Comparison of ENCODE assay signal across 8 mouse cellular contexts in the genomic region with DNA sequence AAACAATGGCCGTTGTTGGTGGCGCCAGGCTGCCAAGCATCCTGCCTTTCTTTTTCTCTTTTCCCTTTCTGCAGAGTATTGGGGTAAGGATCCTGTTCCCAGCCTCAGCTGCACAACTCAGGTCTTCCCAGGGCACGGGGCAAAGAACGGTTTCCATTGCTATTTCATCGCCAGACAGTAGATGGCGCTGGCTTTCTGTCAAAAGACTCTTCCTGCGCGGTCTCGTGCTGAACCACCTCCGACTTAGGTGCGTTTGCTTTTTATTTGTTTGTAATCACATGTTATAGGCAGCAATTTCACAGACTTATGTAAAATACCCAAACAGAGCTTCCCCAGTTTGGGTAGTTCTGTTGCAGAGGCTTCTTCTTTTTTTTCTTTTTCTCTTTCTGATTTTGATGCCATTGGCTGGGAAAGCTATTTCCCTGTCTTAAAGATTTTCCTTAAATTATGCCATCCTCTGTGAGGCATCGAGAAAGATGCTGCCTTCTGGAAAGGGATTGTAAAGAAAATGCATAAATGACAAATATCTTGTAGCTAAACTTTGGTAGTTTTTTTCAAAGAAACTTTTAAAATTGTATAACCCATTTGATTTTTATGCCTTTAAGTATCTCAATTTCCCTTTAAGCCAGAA.
DNase-seq lines count a peak whose midpoint lies in the region; ATAC-seq and TF ChIP-seq lines count a peak whose summit lies in the region.

No protein-coding gene starts in this region.

- 3% methylated on average over 12 of the region's 12 CpGs for WGBS in bone marrow, adult 2 months
- WGBS in embryonic facial prominence, embryonic 15.5 days = 2% methylated on average over 12 of the region's 12 CpGs
- WGBS in heart, embryonic 14.5 days = 2% methylated on average over 12 of the region's 12 CpGs
- WGBS in liver, embryonic 13.5 days (ENCODE audit: insufficient replicate concordance) = 2% methylated on average over 12 of the region's 12 CpGs
- WGBS in neural tube, embryonic 13.5 days = 3% methylated on average over 12 of the region's 12 CpGs
- WGBS in thymus, adult 2 months = 6% methylated on average over 12 of the region's 12 CpGs

- peak; percentile 91 for TF ChIP-seq CTCF in E14TG2a.4 (conservative IDR thresholded peaks at IDR 0.05; ENCODE audit: low read length)
- TF ChIP-seq CTCF in bone marrow, adult 2 months (IDR thresholded peaks at IDR 0.05; ENCODE audit: control insufficient read depth, insufficient read depth, low read length) = peak; percentile 63
- TF ChIP-seq CTCF in thymus, adult 2 months (IDR thresholded peaks at IDR 0.05; ENCODE audit: borderline replicate concordance, control insufficient read depth, extremely low read depth, insufficient read depth, low read length, poor library complexity) = peak; percentile 54; the same call in 1 of the 2 replicates

- no peak overlapping the region for H3K9ac ChIP-seq in embryonic facial prominence, embryonic 15.5 days
- no peak overlapping the region for H3K9ac ChIP-seq in heart, embryonic 14.5 days (ENCODE audit: low read length)
- no peak overlapping the region for H3K9ac ChIP-seq in liver, embryonic 13.5 days
- H3K9ac ChIP-seq in neural tube, embryonic 13.5 days = no peak overlapping the region

- peak; percentile 73 for DNase-seq in kidney, postnatal 10 days
- DNase-seq in liver, embryonic 13.5 days = peak; percentile 17
- DNase-seq in thymus, adult 2 months = peak; percentile 43

- H3K27me3 ChIP-seq in E14TG2a.4 (ENCODE audit: insufficient read depth, low read length) = peaks cover 18% of the 10 kb centered on the region
- H3K27me3 ChIP-seq in embryonic facial prominence, embryonic 15.5 days = 0 out of 2 replicates have a peak, but pooled peaks cover 4% of the 10 kb centered on the region
- no peaks in the 10 kb centered on the region for H3K27me3 ChIP-seq in heart, embryonic 14.5 days (ENCODE audit: control insufficient read depth, insufficient read depth, low read length)
- H3K27me3 ChIP-seq in liver, embryonic 13.5 days = no peaks in the 10 kb centered on the region
- H3K27me3 ChIP-seq in neural tube, embryonic 13.5 days = no peaks in the 10 kb centered on the region
- no peaks in the 10 kb centered on the region for H3K27me3 ChIP-seq in thymus, adult 2 months (ENCODE audit: control insufficient read depth, insufficient read depth, low read length)

- no peak for ATAC-seq in embryonic facial prominence, embryonic 15.5 days (ENCODE audit: insufficient number of reproducible peaks, low FRiP score, low TSS enrichment, low read depth)
- no peak for ATAC-seq in heart, embryonic 14.5 days (ENCODE audit: insufficient number of reproducible peaks, insufficient read depth, low FRiP score, low read depth)
- ATAC-seq in liver, embryonic 13.5 days (ENCODE audit: low read depth) = no peak
- ATAC-seq in neural tube, embryonic 13.5 days (ENCODE audit: low read depth) = peak; percentile 72; the same call in 1 of the 2 replicates

- H3K9me3 ChIP-seq in E14TG2a.4 (ENCODE audit: low read length) = no peaks in the 10 kb centered on the region
- H3K9me3 ChIP-seq in embryonic facial prominence, embryonic 15.5 days (replicated peaks) = no peaks in the 10 kb centered on the region
- H3K9me3 ChIP-seq in heart, embryonic 14.5 days (ENCODE audit: control insufficient read depth, low read length) = no peaks in the 10 kb centered on the region
- H3K9me3 ChIP-seq in liver, embryonic 13.5 days (replicated peaks) = no peaks in the 10 kb centered on the region
- H3K9me3 ChIP-seq in neural tube, embryonic 13.5 days = no peaks in the 10 kb centered on the region

- H3K4me3 ChIP-seq in E14TG2a.4 (replicated peaks; ENCODE audit: low read length) = no peak overlapping the region
- H3K4me3 ChIP-seq in bone marrow, adult 2 months (replicated peaks; ENCODE audit: control insufficient read depth, low read depth, low read length) = no peak overlapping the region
- peak overlapping the region; percentile 27 for H3K4me3 ChIP-seq in embryonic facial prominence, embryonic 15.5 days (replicated peaks)
- H3K4me3 ChIP-seq in heart, embryonic 14.5 days (ENCODE audit: control insufficient read depth in 1 of 2, insufficient read depth in 1 of 2, low read depth in 1 of 2, low read length in 2 of 2) = 0 out of 4 replicates have a peak overlapping the region, but pooled peaks of 1 of the 2 experiments have one; percentile 16
- no peak overlapping the region for H3K4me3 ChIP-seq in liver, embryonic 13.5 days (replicated peaks)
- no peak overlapping the region for H3K4me3 ChIP-seq in neural tube, embryonic 13.5 days
- no peak overlapping the region for H3K4me3 ChIP-seq in thymus, adult 2 months (ENCODE audit: control insufficient read depth, insufficient read depth, low read length)

- no peak for TF ChIP-seq POLR2A in bone marrow, adult 2 months (IDR thresholded peaks at IDR 0.05; ENCODE audit: borderline replicate concordance, control insufficient read depth, low read depth, low read length)
- no peak for TF ChIP-seq POLR2A in thymus, adult 2 months (IDR thresholded peaks at IDR 0.05; ENCODE audit: control insufficient read depth, extremely low read depth, insufficient read depth, low read length, poor library complexity)

- H3K27ac ChIP-seq in bone marrow, adult 2 months (ENCODE audit: control insufficient read depth, insufficient read depth, low read depth, low read length, poor library complexity) = no peak overlapping the region
- H3K27ac ChIP-seq in embryonic facial prominence, embryonic 15.5 days (replicated peaks) = no peak overlapping the region
- H3K27ac ChIP-seq in heart, embryonic 14.5 days (replicated peaks in 1 of 2; ENCODE audit: control insufficient read depth in 1 of 2, insufficient read depth in 1 of 2, low read depth in 2 of 2, low read length in 2 of 2) = no peak overlapping the region
- H3K27ac ChIP-seq in liver, embryonic 13.5 days = no peak overlapping the region
- H3K27ac ChIP-seq in neural tube, embryonic 13.5 days (replicated peaks) = no peak overlapping the region
- no peak overlapping the region for H3K27ac ChIP-seq in thymus, adult 2 months (ENCODE audit: control insufficient read depth, insufficient read depth, low read length)

- H3K4me1 ChIP-seq in E14TG2a.4 (replicated peaks; ENCODE audit: low read depth, low read length) = no peaks in the 10 kb centered on the region
- no peaks in the 10 kb centered on the region for H3K4me1 ChIP-seq in bone marrow, adult 2 months (ENCODE audit: control insufficient read depth, insufficient read depth, low read length)
- H3K4me1 ChIP-seq in embryonic facial prominence, embryonic 15.5 days = 0 out of 2 replicates have a peak, but pooled peaks cover 4% of the 10 kb centered on the region
- H3K4me1 ChIP-seq in heart, embryonic 14.5 days (ENCODE audit: control insufficient read depth in 2 of 2, insufficient read depth in 2 of 2, low read length in 2 of 2) = no peaks in the 10 kb centered on the region
- H3K4me1 ChIP-seq in liver, embryonic 13.5 days (replicated peaks) = no peaks in the 10 kb centered on the region
- peaks cover 13% of the 10 kb centered on the region for H3K4me1 ChIP-seq in neural tube, embryonic 13.5 days (replicated peaks)
- no peaks in the 10 kb centered on the region for H3K4me1 ChIP-seq in thymus, adult 2 months (replicated peaks; ENCODE audit: control insufficient read depth, insufficient read depth, low read length)

- H3K4me2 ChIP-seq in embryonic facial prominence, embryonic 15.5 days (replicated peaks) = peak overlapping the region; percentile 42
- peak overlapping the region; percentile 57 for H3K4me2 ChIP-seq in heart, embryonic 14.5 days (ENCODE audit: low read length)
- 0 out of 2 replicates have a peak overlapping the region, but pooled peaks have one; percentile 18 for H3K4me2 ChIP-seq in liver, embryonic 13.5 days
- H3K4me2 ChIP-seq in neural tube, embryonic 13.5 days = peak overlapping the region; percentile 43

- H3K36me3 ChIP-seq in E14TG2a.4 (ENCODE audit: insufficient read depth, low read length) = no peaks in the 10 kb centered on the region
- no peaks in the 10 kb centered on the region for H3K36me3 ChIP-seq in embryonic facial prominence, embryonic 15.5 days
- no peaks in the 10 kb centered on the region for H3K36me3 ChIP-seq in heart, embryonic 14.5 days (ENCODE audit: control insufficient read depth, insufficient read depth, low read length)
- H3K36me3 ChIP-seq in liver, embryonic 13.5 days = no peaks in the 10 kb centered on the region
- H3K36me3 ChIP-seq in neural tube, embryonic 13.5 days = no peaks in the 10 kb centered on the region
- H3K36me3 ChIP-seq in thymus, adult 2 months (ENCODE audit: control insufficient read depth, insufficient read depth, low read length) = no peaks in the 10 kb centered on the region

Comparison
In these comparisons a context has a peak if more than half of its experiments do, and no peak if none do; other contexts are left out.
1. DNase-seq: peak in every context shown above with its lines; median percentile 73 in kidney, postnatal 10 days; 43 in thymus, adult 2 months; 17 in liver, embryonic 13.5 days.